Mouse (Mus musculus): ENCODE measurements around the gene Timm23. TPM values are rescaled to one million over a fixed set of nuclear protein-coding genes. Genes with fewer than 3 reads are reported as not detected.
"Not testable (repeated sequence)": the region's sequence is repeated elsewhere in the genome, so short reads cannot be mapped to it uniquely, and the experiment has no call there.

Timm23 gene
- polyA plus RNA-seq (2015; fragmentation: Nextera tagmentation; extraction: Ambion mirVana): 214 and 235 TPM in 2 replicates

GRCm38 (mm10) chr14:32201791-32202451 is at the start of gene Timm23, which contains the start of gene Parg:
Gene Timm23 (minus strand): TSS chr14:32201898.
Gene Parg (plus strand): TSS chr14:32201949.
- Histone ChIP-seq H3K27me3 (no peaks in the 10 kb centered on the region), H3K27ac (replicated peaks) (peak within 1 kb of the TSS; percentile 79), H3K4me1 (replicated peaks) (peaks cover 31% of the 10 kb centered on the region), H3K36me3 (peaks cover 28% of the 10 kb centered on the region), H3K9me3 (no peaks in the 10 kb centered on the region), H3K4me3 (peak within 1 kb of the TSS; percentile 97), H3K4me2 (peak within 1 kb of the TSS; percentile 93), H3K9ac (peak within 1 kb of the TSS; percentile 93)
- peak; percentile 95 for ATAC-seq (ENCODE audit: low read depth)
- WGBS: under 1% methylated on average over 77 of the region's 77 CpGs

- Histone ChIP-seq H3K27me3 (no peaks in the 10 kb centered on the region), H3K27ac (replicated peaks) (no peak overlapping the region), H3K9ac (no peak overlapping the region), H3K4me1 (replicated peaks) (peaks cover 21% of the 10 kb centered on the region), H3K4me2 (no peak overlapping the region), H3K36me3 (peaks cover 12% of the 10 kb centered on the region; the same call in 1 of the 2 replicates), H3K9me3 (no peaks in the 10 kb centered on the region), H3K4me3 (no peak overlapping the region)
- ATAC-seq (ENCODE audit: low read depth): no peak
- WGBS: 62% methylated on average over 6 of the region's 6 CpGs
Measured at GRCm38 (mm10) chr14:32249616-32250015, 47.9 kb upstream of the Timm23 start.

GRCm38 (mm10) chr14:32246019-32246418 is 44.3 kb upstream of the Timm23 start:
- H3K4me2 ChIP-seq: no peak overlapping the region
- H3K9ac ChIP-seq: no peak overlapping the region
- peaks cover 19% of the 10 kb centered on the region for H3K36me3 ChIP-seq
- 0 out of 2 replicates have a peak overlapping the region, but pooled peaks have one; percentile 6 for H3K27ac ChIP-seq (replicated peaks)
- H3K27me3 ChIP-seq: no peaks in the 10 kb centered on the region
- H3K9me3 ChIP-seq: no peaks in the 10 kb centered on the region
- peak; percentile 83 for ATAC-seq (ENCODE audit: low read depth)
- peaks cover 21% of the 10 kb centered on the region for H3K4me1 ChIP-seq (replicated peaks)
- 10% methylated on average over 2 of the region's 2 CpGs for WGBS
- H3K4me3 ChIP-seq: no peak overlapping the region

GRCm38 (mm10) chr14:32242401-32242800 is 40.7 kb upstream of the Timm23 start:
- H3K4me2 ChIP-seq: no peak overlapping the region
- no peak overlapping the region for H3K27ac ChIP-seq (replicated peaks)
- no peaks in the 10 kb centered on the region for H3K27me3 ChIP-seq
- no peak overlapping the region for H3K4me3 ChIP-seq
- 71% methylated on average over 4 of the region's 4 CpGs for WGBS
- no peak for ATAC-seq (ENCODE audit: low read depth)
- no peak overlapping the region for H3K9ac ChIP-seq
- no peaks in the 10 kb centered on the region for H3K9me3 ChIP-seq
- H3K36me3 ChIP-seq: peaks cover 28% of the 10 kb centered on the region
- H3K4me1 ChIP-seq (replicated peaks): peaks cover 14% of the 10 kb centered on the region

GRCm38 (mm10) chr14:32228996-32229395 is 27.3 kb upstream of the Timm23 start:
- no peak for ATAC-seq (ENCODE audit: low read depth)
- 2% methylated on average over 2 of the region's 2 CpGs for WGBS
- H3K36me3 ChIP-seq: 0 out of 2 replicates have a peak, but pooled peaks cover 7% of the 10 kb centered on the region
- no peak overlapping the region for H3K9ac ChIP-seq
- no peak overlapping the region for H3K4me2 ChIP-seq
- no peak overlapping the region for H3K4me3 ChIP-seq
- no peaks in the 10 kb centered on the region for H3K4me1 ChIP-seq (replicated peaks)
- H3K27me3 ChIP-seq: no peaks in the 10 kb centered on the region
- H3K27ac ChIP-seq (replicated peaks): no peak overlapping the region
- H3K9me3 ChIP-seq: no peaks in the 10 kb centered on the region

- Histone ChIP-seq H3K4me3 (no peak overlapping the region), H3K9me3 (no peaks in the 10 kb centered on the region), H3K4me2 (no peak overlapping the region), H3K27me3 (no peaks in the 10 kb centered on the region), H3K9ac (no peak overlapping the region), H3K27ac (replicated peaks) (no peak overlapping the region), H3K36me3 (peaks cover 4% of the 10 kb centered on the region; the same call in 1 of the 2 replicates), H3K4me1 (replicated peaks) (no peaks in the 10 kb centered on the region)
- ATAC-seq (ENCODE audit: low read depth): no peak
Measured at GRCm38 (mm10) chr14:32226601-32227000, 24.9 kb upstream of the Timm23 start.

- WGBS: under 1% methylated on average over 26 of the region's 26 CpGs
- H3K4me3 ChIP-seq: peak overlapping the region; percentile 97
- peak overlapping the region; percentile 81 for H3K4me2 ChIP-seq
- no peaks in the 10 kb centered on the region for H3K27me3 ChIP-seq
- H3K9ac ChIP-seq: peak overlapping the region; percentile 93
- no peak overlapping the region; the same call in 1 of the 2 replicates for H3K27ac ChIP-seq (replicated peaks)
- ATAC-seq (ENCODE audit: low read depth): peak; percentile 28; the same call in 1 of the 2 replicates
- no peaks in the 10 kb centered on the region for H3K9me3 ChIP-seq
- peaks cover 31% of the 10 kb centered on the region for H3K36me3 ChIP-seq
- peaks cover 31% of the 10 kb centered on the region for H3K4me1 ChIP-seq (replicated peaks)
Measured at GRCm38 (mm10) chr14:32201354-32201753, 344 bp downstream of the Timm23 start.

GRCm38 (mm10) chr14:32193557-32193956 is 8.1 kb downstream of the Timm23 start:
- H3K4me1 ChIP-seq (replicated peaks); H3K9ac ChIP-seq; H3K27ac ChIP-seq (replicated peaks); H3K4me3 ChIP-seq; H3K4me2 ChIP-seq; ATAC-seq (ENCODE audit: low read depth); H3K27me3 ChIP-seq; H3K9me3 ChIP-seq: not testable (repeated sequence)
- 82% methylated on average over 5 of the region's 5 CpGs for WGBS
- H3K36me3 ChIP-seq: peaks cover 52% of the 10 kb centered on the region

GRCm38 (mm10) chr14:32192437-32192836 is 9.3 kb downstream of the Timm23 start:
- no peak overlapping the region for H3K9ac ChIP-seq
- no peak for ATAC-seq (ENCODE audit: low read depth)
- H3K27ac ChIP-seq (replicated peaks): no peak overlapping the region
- no peak overlapping the region for H3K4me3 ChIP-seq
- 48% methylated on average over 3 of the region's 3 CpGs for WGBS
- H3K27me3 ChIP-seq: no peaks in the 10 kb centered on the region
- H3K4me1 ChIP-seq (replicated peaks): no peaks in the 10 kb centered on the region
- H3K36me3 ChIP-seq: peaks cover 52% of the 10 kb centered on the region
- H3K4me2 ChIP-seq: no peak overlapping the region
- H3K9me3 ChIP-seq: no peaks in the 10 kb centered on the region

GRCm38 (mm10) chr14:32191926-32192325 is 9.8 kb downstream of the Timm23 start:
- no peak overlapping the region for H3K27ac ChIP-seq (replicated peaks)
- H3K36me3 ChIP-seq: peaks cover 52% of the 10 kb centered on the region
- WGBS: 96% methylated on average over 5 of the region's 5 CpGs
- H3K4me1 ChIP-seq (replicated peaks): no peaks in the 10 kb centered on the region
- no peak overlapping the region for H3K4me3 ChIP-seq
- H3K9ac ChIP-seq: no peak overlapping the region
- no peaks in the 10 kb centered on the region for H3K27me3 ChIP-seq
- no peak for ATAC-seq (ENCODE audit: low read depth)
- H3K9me3 ChIP-seq: no peaks in the 10 kb centered on the region
- no peak overlapping the region for H3K4me2 ChIP-seq

- H3K9me3 ChIP-seq: no peaks in the 10 kb centered on the region
- ATAC-seq (ENCODE audit: low read depth): no peak
- H3K36me3 ChIP-seq: peaks cover 59% of the 10 kb centered on the region
- no peak overlapping the region for H3K27ac ChIP-seq (replicated peaks)
- no peaks in the 10 kb centered on the region for H3K27me3 ChIP-seq
- H3K9ac ChIP-seq: no peak overlapping the region
- no peaks in the 10 kb centered on the region for H3K4me1 ChIP-seq (replicated peaks)
- H3K4me2 ChIP-seq: no peak overlapping the region
- 91% methylated on average over 6 of the region's 6 CpGs for WGBS
- H3K4me3 ChIP-seq: no peak overlapping the region
Measured at GRCm38 (mm10) chr14:32190627-32191391, 10.9 kb downstream of the Timm23 start.

- Histone ChIP-seq H3K9me3 (no peaks in the 10 kb centered on the region), H3K36me3 (peaks cover 83% of the 10 kb centered on the region), H3K27me3 (no peaks in the 10 kb centered on the region), H3K4me2 (no peak overlapping the region), H3K4me3 (no peak overlapping the region), H3K27ac (replicated peaks) (no peak overlapping the region), H3K4me1 (replicated peaks) (no peaks in the 10 kb centered on the region), H3K9ac (no peak overlapping the region)
- WGBS: 95% methylated on average over 4 of the region's 4 CpGs
- no peak for ATAC-seq (ENCODE audit: low read depth)
Measured at GRCm38 (mm10) chr14:32183846-32184245, 17.9 kb downstream of the Timm23 start.
